Mouse (Mus musculus) small intestine, adult 2 months (tissue): ENCODE results near the gene Gm43518.

ENCODE experiments used
- CTCF ChIP-seq: fragments of 200-500 bp; IDR thresholded peaks from 2 replicates; pipeline ENCODE4 v1.5.1; 2012; ENCODE audit warnings: low read depth, mild to moderate bottlenecking, control low read depth, inconsistent platforms, low read length, moderate library complexity, mixed read lengths; ENCODE audit not compliant: insufficient replicate concordance, insufficient read length; ENCODE audit errors: extremely low read depth
- POLR2A ChIP-seq: fragments of 200-500 bp; IDR thresholded peaks from 2 replicates; pipeline ENCODE4 v1.6.1; 2012; ENCODE audit warnings: low read depth, mild to moderate bottlenecking, control low read depth, inconsistent platforms, low read length, moderate library complexity

DNA sequence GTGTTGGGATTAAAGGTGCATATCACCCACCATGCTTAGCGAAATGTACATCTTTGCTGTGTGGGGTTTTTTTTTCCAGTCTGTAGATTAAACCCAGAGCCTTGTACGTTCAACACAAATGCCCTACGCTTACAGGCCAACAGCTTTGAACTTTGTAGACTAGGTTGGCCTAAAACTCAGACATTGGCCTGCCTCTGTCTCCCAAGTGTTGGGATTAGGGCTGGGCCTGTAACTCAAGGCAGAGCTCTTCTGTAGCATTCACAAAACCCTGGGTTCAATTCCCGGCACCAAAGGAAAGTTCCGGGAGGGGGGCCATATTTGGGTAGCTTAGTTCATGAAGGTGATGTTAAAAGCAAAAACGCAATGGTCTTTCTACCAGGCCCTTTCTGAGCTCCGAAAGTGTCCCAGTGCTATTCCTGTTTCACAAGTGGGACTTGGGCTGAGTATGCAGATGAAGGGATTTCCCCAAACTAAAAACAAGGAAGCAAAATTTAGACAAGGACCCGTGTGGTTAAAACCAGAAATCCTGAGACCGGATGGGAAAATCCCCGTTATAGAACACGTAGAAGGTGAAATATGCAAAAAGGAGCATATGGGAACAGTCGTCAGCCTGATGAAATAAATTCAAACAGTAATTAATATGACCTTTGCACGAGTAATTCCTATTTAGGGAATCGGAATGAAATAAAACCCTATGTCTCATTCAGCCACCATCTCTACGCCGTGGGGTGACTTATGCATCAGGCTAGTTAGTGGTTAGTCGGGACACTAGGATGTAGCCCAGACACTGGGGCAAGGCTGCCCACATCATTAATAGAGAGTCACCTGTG is 20.9 kb upstream of the Gm43518 start:
- TF ChIP-seq POLR2A (no peak), CTCF (no peak)
